Mouse (Mus musculus): ENCODE measurements around the gene P2rx7. TPM values are rescaled to one million over a fixed set of nuclear protein-coding genes. Genes with fewer than 3 reads are reported as not detected.

P2rx7 gene
- polyA plus RNA-seq, 1 experiment, result 2.2 TPM

- H3K4me3 ChIP-seq, result peak within 1 kb of the TSS; percentile 47
- H3ac ChIP-seq (ENCODE audit: control insufficient read depth, insufficient read length), result peak within 1 kb of the TSS; percentile 45
- H3K79me2 ChIP-seq (ENCODE audit: control insufficient read depth, insufficient read depth), result no peaks in the 10 kb centered on the region
- H3K4me2 ChIP-seq (ENCODE audit: low read depth), result peak within 1 kb of the TSS; percentile 91
- TF ChIP-seq SRF (IDR thresholded peaks at IDR 0.05; ENCODE audit: control insufficient read depth, insufficient read length, low read depth) (no peak), POLR2A (IDR thresholded peaks at IDR 0.05; ENCODE audit: insufficient read length, low read depth) (peak; percentile 39)
- H3K27me3 ChIP-seq (ENCODE audit: control insufficient read depth, insufficient read depth, insufficient read length), result no peaks in the 10 kb centered on the region
- H3K36me3 ChIP-seq (ENCODE audit: control insufficient read depth, insufficient read depth), result peaks cover 3% of the 10 kb centered on the region
Observed at GRCm38 (mm10) chr5:122613908-122614732, 29.6 kb upstream of the P2rx7 start, which contains the start of gene Ift81. Gene Ift81, minus strand, starts transcription at chr5:122614518.

GRCm38 (mm10) chr5:122617718-122618117 lies 26.0 kb upstream of the P2rx7 start:
- no peaks in the 10 kb centered on the region for H3K79me2 ChIP-seq (ENCODE audit: control insufficient read depth, insufficient read depth)
- H3K4me2 ChIP-seq (ENCODE audit: low read depth), result no peak overlapping the region
- H3K36me3 ChIP-seq (ENCODE audit: control insufficient read depth, insufficient read depth), result no peaks in the 10 kb centered on the region
- no peak overlapping the region for H3ac ChIP-seq (ENCODE audit: control insufficient read depth, insufficient read length)
- no peaks in the 10 kb centered on the region for H3K27me3 ChIP-seq (ENCODE audit: control insufficient read depth, insufficient read depth, insufficient read length)
- H3K4me3 ChIP-seq, result no peak overlapping the region
- TF ChIP-seq TCF3 (IDR thresholded peaks at IDR 0.05; ENCODE audit: insufficient read length, low read depth) (no peak), MYOG (IDR thresholded peaks at IDR 0.05; ENCODE audit: control insufficient read depth in 1 of 3, insufficient read depth in 1 of 3, insufficient read length in 2 of 3, low read depth in 2 of 3) (no peak), POLR2A (IDR thresholded peaks at IDR 0.05; ENCODE audit: insufficient read length, low read depth) (no peak), USF1 (IDR thresholded peaks at IDR 0.05; ENCODE audit: low read depth) (no peak), REST (IDR thresholded peaks at IDR 0.05; ENCODE audit: insufficient read depth, insufficient read length) (no peak), MYOD1 (IDR thresholded peaks at IDR 0.05; ENCODE audit: control insufficient read depth in 1 of 3, insufficient read length in 2 of 3, low read depth in 2 of 3) (no peak), CEBPB (IDR thresholded peaks at IDR 0.05; ENCODE audit: insufficient read depth, poor library complexity, severe bottlenecking) (no peak), E2F4 (IDR thresholded peaks at IDR 0.05; ENCODE audit: insufficient read depth) (no peak), SRF (IDR thresholded peaks at IDR 0.05; ENCODE audit: control insufficient read depth, insufficient read length, low read depth) (no peak), POLR2AphosphoS2 (IDR thresholded peaks at IDR 0.05; ENCODE audit: insufficient read length, low read depth) (no peak), TCF12 (IDR thresholded peaks at IDR 0.05; ENCODE audit: insufficient read depth, poor library complexity, severe bottlenecking) (no peak), MAX (IDR thresholded peaks at IDR 0.05; ENCODE audit: low read depth) (no peak)

GRCm38 (mm10) chr5:122619686-122620296 lies 23.9 kb upstream of the P2rx7 start:
- no peaks in the 10 kb centered on the region for H3K79me2 ChIP-seq (ENCODE audit: control insufficient read depth, insufficient read depth)
- H3K36me3 ChIP-seq (ENCODE audit: control insufficient read depth, insufficient read depth), result no peaks in the 10 kb centered on the region
- TF ChIP-seq MYOD1 (IDR thresholded peaks at IDR 0.05; ENCODE audit: control insufficient read depth in 1 of 3, insufficient read length in 2 of 3, low read depth in 2 of 3) (no peak), MYOG (IDR thresholded peaks at IDR 0.05; ENCODE audit: control insufficient read depth in 1 of 3, insufficient read depth in 1 of 3, insufficient read length in 2 of 3, low read depth in 2 of 3) (no peak), TCF3 (IDR thresholded peaks at IDR 0.05; ENCODE audit: insufficient read length, low read depth) (no peak), MAX (IDR thresholded peaks at IDR 0.05; ENCODE audit: low read depth) (no peak), TCF12 (IDR thresholded peaks at IDR 0.05; ENCODE audit: insufficient read depth, poor library complexity, severe bottlenecking) (no peak), CEBPB (IDR thresholded peaks at IDR 0.05; ENCODE audit: insufficient read depth, poor library complexity, severe bottlenecking) (no peak), SRF (IDR thresholded peaks at IDR 0.05; ENCODE audit: control insufficient read depth, insufficient read length, low read depth) (no peak), USF1 (IDR thresholded peaks at IDR 0.05; ENCODE audit: low read depth) (no peak), E2F4 (IDR thresholded peaks at IDR 0.05; ENCODE audit: insufficient read depth) (no peak), REST (IDR thresholded peaks at IDR 0.05; ENCODE audit: insufficient read depth, insufficient read length) (no peak), POLR2AphosphoS2 (IDR thresholded peaks at IDR 0.05; ENCODE audit: insufficient read length, low read depth) (no peak), POLR2A (IDR thresholded peaks at IDR 0.05; ENCODE audit: insufficient read length, low read depth) (no peak)
- H3K4me3 ChIP-seq, result no peak overlapping the region
- H3ac ChIP-seq (ENCODE audit: control insufficient read depth, insufficient read length), result no peak overlapping the region
- no peak overlapping the region for H3K4me2 ChIP-seq (ENCODE audit: low read depth)
- no peaks in the 10 kb centered on the region for H3K27me3 ChIP-seq (ENCODE audit: control insufficient read depth, insufficient read depth, insufficient read length)

GRCm38 (mm10) chr5:122621376-122621886 lies 22.3 kb upstream of the P2rx7 start:
- H3K4me2 ChIP-seq (ENCODE audit: low read depth), result peak overlapping the region; percentile 25
- H3K79me2 ChIP-seq (ENCODE audit: control insufficient read depth, insufficient read depth), result no peaks in the 10 kb centered on the region
- peak; percentile 15 for TF ChIP-seq USF1 (IDR thresholded peaks at IDR 0.05; ENCODE audit: low read depth)
- TF ChIP-seq CEBPB (IDR thresholded peaks at IDR 0.05; ENCODE audit: insufficient read depth, poor library complexity, severe bottlenecking), result peak; percentile 87
- no peak for TF ChIP-seq TCF3 (IDR thresholded peaks at IDR 0.05; ENCODE audit: insufficient read length, low read depth)
- TF ChIP-seq SRF (IDR thresholded peaks at IDR 0.05; ENCODE audit: control insufficient read depth, insufficient read length, low read depth), result peak; percentile 100
- no peak for TF ChIP-seq MAX (IDR thresholded peaks at IDR 0.05; ENCODE audit: low read depth)
- TF ChIP-seq POLR2AphosphoS2 (IDR thresholded peaks at IDR 0.05; ENCODE audit: insufficient read length, low read depth), result no peak
- no peak for TF ChIP-seq REST (IDR thresholded peaks at IDR 0.05; ENCODE audit: insufficient read depth, insufficient read length)
- no peak for TF ChIP-seq E2F4 (IDR thresholded peaks at IDR 0.05; ENCODE audit: insufficient read depth)
- TF ChIP-seq MYOG (IDR thresholded peaks at IDR 0.05; ENCODE audit: control insufficient read depth in 1 of 3, insufficient read depth in 1 of 3, insufficient read length in 2 of 3, low read depth in 2 of 3), result no peak
- peak in 2 of 3 experiments; percentile 27 to 30 for TF ChIP-seq MYOD1 (IDR thresholded peaks at IDR 0.05; ENCODE audit: control insufficient read depth in 1 of 3, insufficient read length in 2 of 3, low read depth in 2 of 3)
- no peak for TF ChIP-seq POLR2A (IDR thresholded peaks at IDR 0.05; ENCODE audit: insufficient read length, low read depth)
- no peak for TF ChIP-seq TCF12 (IDR thresholded peaks at IDR 0.05; ENCODE audit: insufficient read depth, poor library complexity, severe bottlenecking)
- H3K4me3 ChIP-seq, result no peak overlapping the region
- H3ac ChIP-seq (ENCODE audit: control insufficient read depth, insufficient read length), result no peak overlapping the region
- no peaks in the 10 kb centered on the region for H3K27me3 ChIP-seq (ENCODE audit: control insufficient read depth, insufficient read depth, insufficient read length)
- no peaks in the 10 kb centered on the region for H3K36me3 ChIP-seq (ENCODE audit: control insufficient read depth, insufficient read depth)

Data from myocyte (in vitro differentiated cells).